Mouse (Mus musculus) embryo, embryonic 10 days (tissue): Measurements from ENCODE around the gene Dclk3.

Experiments used
- DNase-seq: peaks from one replicate; pipeline ENCODE4 v3.0.0-alpha.2; 2015; ENCODE audit warnings: low spot score

Dclk3 gene

DNA sequence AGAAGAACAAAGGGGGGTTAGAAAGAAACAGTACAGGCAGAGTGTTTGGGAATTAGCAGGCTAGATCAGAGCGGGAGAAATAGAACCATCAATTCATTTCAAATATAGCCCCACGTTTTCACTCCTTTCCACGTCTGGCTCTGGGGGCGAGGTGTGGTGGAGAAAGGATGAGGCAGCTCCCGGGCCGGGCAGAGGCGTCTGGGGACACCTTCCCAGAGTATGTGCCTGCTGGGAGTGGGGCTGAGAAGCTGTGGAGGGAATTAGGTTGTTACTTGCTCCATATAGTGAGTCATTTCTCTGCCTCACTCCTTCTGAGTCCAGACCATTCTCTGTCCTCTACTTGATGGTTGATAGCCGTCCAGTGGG is 938 bp downstream of the Dclk3 start:
- no peak for DNase-seq

DNA sequence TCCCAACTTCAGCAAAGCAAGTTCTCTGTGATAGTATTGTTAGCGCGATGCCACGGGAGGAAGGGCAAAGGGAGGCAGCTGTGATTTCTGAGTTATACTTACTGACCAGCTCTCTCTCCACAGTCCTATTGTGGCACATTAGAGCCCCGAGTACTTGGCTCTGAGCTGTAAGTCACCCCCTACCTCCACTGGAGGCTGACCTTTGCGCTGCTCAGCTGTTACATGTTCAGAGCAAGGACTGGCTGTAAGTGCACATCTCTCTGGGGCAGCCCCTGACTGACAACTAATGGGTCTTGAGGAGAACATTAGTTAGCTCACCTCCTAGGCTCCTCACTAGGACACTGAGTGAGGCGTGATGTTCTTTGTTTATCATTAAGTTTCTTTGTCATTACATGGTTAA is 1.6 kb downstream of the Dclk3 start:
- DNase-seq: no peak

GRCm38 (mm10) chr9:111441151-111441550 is 2.3 kb downstream of the Dclk3 start:
- no peak for DNase-seq

DNA sequence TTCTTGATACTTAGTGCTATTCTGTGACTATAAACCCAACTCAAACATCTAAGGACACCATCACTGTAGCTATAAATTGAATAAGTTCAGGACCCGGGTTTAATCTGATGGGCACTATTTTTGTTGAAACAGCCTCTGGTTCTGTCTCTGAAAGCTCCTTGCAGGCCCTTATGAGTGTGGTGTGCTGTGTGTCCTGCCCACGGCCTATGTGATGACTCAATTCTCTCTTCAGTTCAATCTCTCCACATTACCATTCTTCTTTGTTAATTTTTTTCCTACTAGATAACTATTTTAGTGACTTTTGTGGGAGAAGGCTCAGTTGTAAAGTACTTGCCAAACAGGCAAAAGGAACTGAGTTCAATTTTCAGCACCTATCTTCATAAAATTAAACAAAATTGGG is 7.3 kb downstream of the Dclk3 start:
- DNase-seq: no peak

- no peak for DNase-seq
These were observed 10.1 kb downstream of the Dclk3 start for GRCm38 (mm10) chr9:111448976-111449375.

DNA sequence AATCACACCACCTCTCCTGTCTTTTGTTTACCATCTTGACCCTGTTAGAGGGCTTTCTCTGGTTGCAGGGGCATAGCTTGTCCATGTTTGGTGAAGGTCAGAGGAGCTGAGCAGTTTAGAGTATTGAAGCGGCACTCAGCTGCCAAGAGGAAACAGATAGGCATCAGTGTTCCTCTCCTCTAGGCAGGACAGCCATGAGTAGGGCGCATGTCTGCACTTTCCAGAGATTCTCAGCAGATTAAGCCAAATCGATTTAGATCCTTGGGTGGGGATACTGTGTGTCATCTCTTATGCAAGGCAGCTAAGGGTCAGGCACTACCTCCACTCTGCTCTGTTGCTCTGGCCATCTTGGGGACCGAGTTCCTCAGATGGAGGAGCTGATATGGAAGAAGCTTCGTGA is 11.0 kb downstream of the Dclk3 start:
- DNase-seq: no peak

DNA sequence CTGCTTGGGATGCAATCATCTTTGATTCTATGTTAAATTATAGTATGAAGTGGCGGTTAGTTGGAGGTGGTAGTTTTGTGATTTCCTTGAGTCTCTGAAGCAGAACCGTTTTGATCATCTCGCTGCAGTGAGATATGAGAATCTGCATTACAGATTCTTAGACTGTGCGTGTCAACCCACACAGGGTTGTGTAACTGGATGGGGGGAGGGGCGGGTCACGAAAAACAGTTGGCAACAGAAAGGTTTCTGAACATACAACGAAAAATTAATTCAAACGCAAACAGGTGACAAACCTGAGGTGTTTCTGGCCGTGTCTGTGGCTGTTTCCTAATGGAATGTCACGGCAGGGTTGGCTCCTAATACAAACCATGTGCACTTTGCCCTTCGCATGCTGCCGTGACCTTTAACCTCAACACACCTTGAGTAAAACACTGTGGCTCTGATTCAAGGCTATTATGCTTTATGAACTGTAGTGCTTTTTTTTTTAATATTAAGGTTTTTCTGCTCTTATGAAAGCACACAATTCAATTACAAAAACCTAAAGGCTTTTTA is 12.0 kb downstream of the Dclk3 start:
- no peak for DNase-seq

- DNase-seq: no peak
These were observed 15.0 kb downstream of the Dclk3 start for GRCm38 (mm10) chr9:111453895-111454294.

GRCm38 (mm10) chr9:111457176-111457935 is 18.5 kb downstream of the Dclk3 start:
- DNase-seq: no peak

GRCm38 (mm10) chr9:111457936-111458310 is 19.0 kb downstream of the Dclk3 start:
- no peak for DNase-seq

DNA sequence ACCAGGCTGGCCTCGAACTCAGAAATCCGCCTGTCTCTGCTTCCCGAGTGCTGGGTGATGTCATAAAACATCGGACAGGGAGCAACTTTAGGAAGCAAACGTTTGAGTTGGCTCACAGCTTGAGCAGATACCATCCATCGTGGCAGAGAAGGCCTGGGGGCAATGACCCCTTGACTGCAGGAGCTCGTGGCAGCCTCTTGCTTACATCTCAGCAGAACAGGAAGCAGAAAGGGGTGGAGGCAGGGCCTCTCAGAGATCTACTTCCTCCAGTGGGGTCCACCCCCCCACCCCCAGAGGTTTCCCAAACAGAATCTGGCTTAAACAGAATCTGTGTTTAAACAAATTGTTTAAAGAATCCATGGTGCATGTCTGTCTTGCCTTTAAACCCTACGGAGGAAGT is 20.6 kb downstream of the Dclk3 start:
- DNase-seq: no peak

- peak; percentile 83 for DNase-seq
These were observed 21.4 kb downstream of the Dclk3 start for GRCm38 (mm10) chr9:111460201-111460814.

DNA sequence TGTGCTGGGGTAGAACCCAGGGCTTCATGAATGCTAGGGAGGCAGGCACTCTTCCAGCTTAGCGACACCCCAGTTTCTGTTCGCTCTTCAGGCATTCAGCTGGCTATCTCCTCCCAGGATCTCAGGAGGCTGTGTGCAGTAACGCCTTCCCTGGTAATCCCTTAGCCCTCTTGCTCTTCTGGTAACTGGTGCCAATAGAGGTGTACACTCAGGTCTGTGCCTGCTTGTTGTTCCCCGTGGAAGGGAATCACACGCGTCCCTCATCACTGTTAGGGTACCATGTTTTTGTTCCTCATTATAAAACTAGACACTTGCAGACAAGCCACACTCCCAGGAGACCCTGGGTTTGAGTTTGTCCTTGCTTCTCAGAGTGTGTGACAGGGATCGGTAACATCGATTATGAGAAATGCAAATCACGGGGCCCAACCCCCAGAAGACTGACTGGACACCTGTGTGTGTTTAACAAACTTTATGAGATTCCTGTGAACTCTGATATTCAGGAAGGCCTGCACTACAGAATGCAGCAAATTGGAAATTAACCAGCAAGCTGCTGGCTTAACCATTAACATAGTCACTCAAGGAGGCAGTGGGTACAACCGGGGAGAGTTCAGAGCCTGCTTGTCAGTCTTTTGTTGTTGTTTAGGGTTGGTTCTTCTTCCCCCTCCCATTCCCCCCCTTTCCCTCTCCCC is 22.7 kb downstream of the Dclk3 start:
- DNase-seq: no peak

DNA sequence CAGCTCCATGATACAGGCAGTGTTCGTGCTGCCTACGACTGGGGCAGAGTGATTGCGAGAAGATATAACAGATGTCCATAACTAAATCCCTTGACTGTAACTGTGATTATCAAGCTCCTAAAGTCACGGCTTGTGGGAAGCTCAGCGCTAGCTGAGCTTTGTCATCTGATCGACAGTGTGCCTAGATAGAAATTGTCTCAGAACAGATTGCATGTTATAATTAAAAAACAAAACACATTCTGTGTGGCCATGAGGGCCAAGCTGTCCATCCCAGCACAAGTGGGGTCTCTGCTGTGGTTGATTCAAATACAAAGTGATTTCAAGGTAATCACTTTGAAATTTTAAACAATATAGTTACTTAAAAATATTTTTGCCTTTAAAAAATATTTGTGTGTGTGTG is 26.8 kb downstream of the Dclk3 start:
- DNase-seq: no peak

- no peak for DNase-seq
These were observed 35.0 kb downstream of the Dclk3 start for GRCm38 (mm10) chr9:111473686-111474457.

GRCm38 (mm10) chr9:111474458-111474745 is 35.5 kb downstream of the Dclk3 start:
- no peak for DNase-seq

DNA sequence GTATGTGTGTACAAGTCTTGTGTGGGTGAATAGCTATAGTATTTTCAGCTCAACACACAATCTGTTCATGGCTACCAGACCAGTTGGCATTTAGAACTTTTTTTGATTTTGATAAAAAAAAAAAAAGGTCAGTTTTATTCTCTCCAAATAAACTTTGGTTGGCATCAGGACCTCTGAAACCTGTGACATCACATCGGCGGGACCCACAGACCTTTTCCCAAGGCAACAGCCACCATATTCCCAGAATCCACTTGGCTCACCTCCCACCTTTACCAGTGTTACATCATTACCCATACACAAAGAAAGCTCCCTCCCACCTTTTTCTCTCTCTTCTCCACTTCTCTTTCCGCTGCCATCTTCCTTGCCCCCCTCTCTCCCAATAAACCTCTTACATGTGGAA is 36.4 kb downstream of the Dclk3 start:
- DNase-seq: no peak

DNA sequence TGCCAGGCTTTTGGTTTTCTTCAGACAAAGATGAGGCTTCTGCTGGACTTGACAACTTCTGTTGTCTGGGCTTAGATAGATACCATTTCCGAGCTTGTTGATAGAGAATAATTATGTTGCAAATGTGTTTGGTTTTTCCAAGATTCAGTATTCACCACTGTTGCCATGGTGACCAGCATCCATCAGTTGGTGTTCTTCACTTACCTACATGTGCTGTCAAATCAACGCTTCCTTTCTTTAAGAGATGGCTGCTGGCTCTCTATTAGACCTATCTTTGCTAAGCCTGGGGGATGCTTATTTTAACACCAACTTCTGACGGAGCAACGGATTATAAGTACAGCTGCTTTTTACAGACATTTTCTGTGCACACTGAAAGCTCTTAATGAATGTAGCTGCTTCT is 37.1 kb downstream of the Dclk3 start:
- no peak for DNase-seq

GRCm38 (mm10) chr9:111476479-111477016 is 37.7 kb downstream of the Dclk3 start:
- no peak for DNase-seq

DNA sequence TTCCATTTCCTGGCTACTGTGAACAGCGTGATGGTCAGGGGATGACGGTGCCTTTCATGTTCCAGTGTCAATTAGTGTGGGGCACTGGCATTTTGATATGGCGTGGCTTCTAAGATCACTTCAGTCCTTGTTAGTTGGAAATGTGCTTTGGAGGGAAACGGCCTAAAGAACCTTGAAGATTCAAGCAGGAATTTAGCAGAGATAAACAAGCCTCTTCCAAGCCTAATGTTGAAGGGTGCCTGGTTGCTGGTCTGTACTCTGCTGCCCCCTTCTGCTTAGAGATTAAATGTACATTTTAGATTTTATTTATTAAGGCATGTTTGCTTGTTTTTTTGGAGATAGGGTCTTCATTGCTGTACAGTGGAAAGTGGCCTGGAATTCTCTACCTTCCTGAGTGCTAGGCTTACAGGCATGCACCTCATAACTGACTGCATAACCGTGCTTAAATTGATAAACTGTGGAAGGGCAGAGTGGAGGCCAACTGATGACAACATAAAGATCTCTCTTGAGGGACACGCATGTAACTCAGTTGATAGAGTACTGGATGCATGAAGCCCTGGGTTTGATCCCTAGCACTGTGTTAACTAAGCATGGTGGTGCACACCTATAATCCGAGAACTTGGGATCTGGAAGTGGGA is 40.1 kb downstream of the Dclk3 start:
- peak; percentile 79 for DNase-seq

DNA sequence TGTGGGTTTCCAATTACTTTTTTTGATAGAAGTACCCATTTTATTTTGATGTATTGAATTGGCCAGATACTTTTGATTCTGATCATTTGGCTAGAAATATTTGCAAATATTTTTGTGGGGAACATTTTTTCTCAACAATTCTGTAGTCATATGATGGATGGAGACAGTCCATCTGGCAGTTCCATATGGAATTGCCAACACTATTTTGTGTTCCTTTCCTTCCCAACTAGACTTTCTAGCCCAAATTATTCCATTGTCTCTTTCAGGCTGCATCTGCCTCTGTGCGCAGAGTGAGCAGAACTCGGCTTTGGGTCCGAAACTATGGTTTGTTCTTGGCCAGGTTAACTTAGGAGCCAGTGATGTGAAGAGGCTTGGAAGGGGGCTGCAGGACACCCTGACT is 42.1 kb downstream of the Dclk3 start:
- DNase-seq: no peak
